Mouse (Mus musculus) liver, postnatal 0 days (tissue): ENCODE data around the gene Mov10l1.

ENCODE experiments used
- CTCF ChIP-seq: sonication (generic); IDR thresholded peaks from 2 replicates; pipeline ENCODE4 v1.5.1; 2016; ENCODE audit warnings: antibody characterized with exemption, low read depth
- EP300 ChIP-seq: IDR thresholded peaks from 2 replicates; pipeline ENCODE4 v1.6.1; 2016; ENCODE audit warnings: antibody characterized with exemption, low read depth, mild to moderate bottlenecking

DNA sequence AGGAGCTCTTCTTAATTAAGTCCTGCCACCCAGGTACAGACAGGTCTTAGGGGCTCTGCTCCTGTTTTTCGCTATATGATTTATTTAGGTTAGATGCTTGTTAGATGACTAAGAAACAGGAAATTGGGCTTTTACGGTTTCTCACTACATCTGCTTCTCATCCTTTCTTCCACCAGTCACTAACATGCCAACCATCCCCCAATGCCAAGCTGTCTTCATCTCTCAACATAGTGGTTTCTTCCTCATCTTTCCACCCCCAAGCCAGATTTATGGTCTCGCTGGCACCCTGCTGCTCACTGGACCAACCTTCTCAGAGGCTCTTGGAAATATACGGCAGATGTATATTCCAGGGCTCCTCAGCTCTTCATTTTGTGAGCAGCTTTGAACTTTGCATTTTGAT lies 108.0 kb downstream of the Mov10l1 start:
- TF ChIP-seq CTCF (no peak), EP300 (no peak)
